Mouse (Mus musculus): ENCODE data around the gene Glb1l2.

- TF ChIP-seq CTCF (IDR thresholded peaks at IDR 0.05; ENCODE audit: low read depth, low read length) (no peak), GATA1 (IDR thresholded peaks at IDR 0.05; ENCODE audit: borderline replicate concordance, low read length) (no peak), TAL1 (conservative IDR thresholded peaks at IDR 0.05; ENCODE audit: low read depth, low read length) (no peak)
These were observed 5.9 kb downstream of the Glb1l2 start for GRCm38 (mm10) chr9:26800357-26800756.

All from G1E (cell line).